Mouse (Mus musculus) megakaryocyte progenitor cell, adult 5-6 weeks (primary cell): ENCODE measurements at regions not wholly inside any gene's neighbourhood (a gene's known extent, or its start where the extent isn't known, plus 50 kb on each side); places are given as distances from the start of the nearest gene placed in this dataset.

Experiments used
- ATAC-seq: replicated peaks from 2 replicates; pipeline ENCODE4 v1.8.0; 2016; ENCODE audit warnings: mild to moderate bottlenecking, moderate TSS enrichment, inconsistent platforms; ENCODE audit not compliant: poor library complexity

DNA sequence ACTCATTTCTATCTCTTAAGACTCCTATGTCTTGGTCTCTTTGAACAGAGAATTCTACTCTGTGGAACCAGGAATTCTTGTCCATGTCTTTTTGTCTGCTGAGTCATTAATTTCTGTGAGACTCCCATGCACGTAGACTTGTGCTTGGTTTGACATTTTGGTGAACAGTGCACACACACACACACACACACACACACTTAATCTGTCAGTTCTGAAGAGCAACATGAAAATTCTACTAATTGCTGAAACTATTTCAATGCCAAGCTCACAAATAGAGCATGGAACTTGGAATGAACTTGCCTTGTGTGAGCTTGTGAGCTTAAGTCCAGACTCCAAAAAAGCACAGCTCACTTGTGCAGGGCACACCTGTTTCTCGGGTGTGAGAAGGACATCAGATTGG lies 301.1 kb downstream of the Ptprc start:
- ATAC-seq, result no peak

DNA sequence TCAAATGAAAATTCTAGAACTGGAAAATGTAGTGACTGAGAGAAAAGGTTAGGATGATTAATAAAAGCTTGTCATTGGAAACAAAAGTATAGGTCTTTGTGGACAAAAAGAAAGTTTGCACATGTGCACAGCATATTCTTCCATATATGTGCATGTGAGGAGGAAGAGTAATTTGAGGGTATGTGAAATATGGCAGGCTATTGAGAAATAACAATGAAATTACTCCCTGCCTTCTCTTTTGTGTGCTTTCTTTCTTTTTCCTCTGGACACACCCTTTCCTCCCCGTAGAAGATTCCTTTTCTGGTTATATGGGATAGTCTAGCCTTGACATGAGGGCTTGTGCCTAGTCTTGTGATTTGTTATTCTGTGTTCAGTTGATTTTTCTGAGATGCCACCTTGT lies 301.9 kb downstream of the Ptprc start:
- 0 out of 2 replicates have a peak, but pooled peaks have one; percentile 29 for ATAC-seq

DNA sequence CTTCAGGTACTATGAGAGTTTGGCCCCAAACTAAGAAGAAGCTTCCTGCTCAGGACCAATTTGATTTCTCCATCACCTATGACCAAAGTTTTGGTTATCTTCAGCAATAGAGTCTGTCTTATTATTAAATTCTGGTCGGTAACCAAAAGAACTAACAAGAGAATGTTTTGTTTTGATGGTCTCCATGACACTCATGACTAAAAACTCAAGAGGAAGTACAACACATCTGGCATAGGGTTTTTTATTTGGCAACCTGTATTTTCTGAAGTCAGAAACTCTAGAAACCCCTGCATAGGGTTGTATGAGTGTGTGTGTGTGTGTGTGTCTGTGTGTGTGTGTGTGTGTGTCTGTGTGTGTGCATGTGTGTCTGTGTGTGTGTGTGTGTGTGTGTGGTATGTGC lies 310.5 kb downstream of the Ptprc start:
- peak; percentile 37; the same call in 1 of the 2 replicates for ATAC-seq

DNA sequence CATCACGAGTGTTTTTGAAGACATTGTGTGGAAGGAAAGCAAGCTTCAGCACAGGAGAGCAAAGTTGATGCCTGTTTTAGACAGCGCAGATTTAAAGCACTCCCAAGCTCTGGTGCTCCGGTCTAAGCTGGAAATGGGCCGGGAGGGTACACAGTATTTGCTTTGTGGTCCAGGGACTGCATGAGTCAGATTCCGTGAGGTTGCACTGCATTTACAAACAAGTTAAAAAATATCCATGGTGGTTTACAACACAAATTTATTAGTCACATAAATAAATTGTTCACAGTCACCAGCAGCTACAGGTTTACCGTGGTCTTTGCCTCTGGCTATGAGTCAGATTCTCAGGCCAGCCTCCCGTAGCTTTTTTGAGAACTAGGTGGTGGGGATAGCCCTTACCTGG lies 312.0 kb downstream of the Ptprc start:
- ATAC-seq, result no peak

DNA sequence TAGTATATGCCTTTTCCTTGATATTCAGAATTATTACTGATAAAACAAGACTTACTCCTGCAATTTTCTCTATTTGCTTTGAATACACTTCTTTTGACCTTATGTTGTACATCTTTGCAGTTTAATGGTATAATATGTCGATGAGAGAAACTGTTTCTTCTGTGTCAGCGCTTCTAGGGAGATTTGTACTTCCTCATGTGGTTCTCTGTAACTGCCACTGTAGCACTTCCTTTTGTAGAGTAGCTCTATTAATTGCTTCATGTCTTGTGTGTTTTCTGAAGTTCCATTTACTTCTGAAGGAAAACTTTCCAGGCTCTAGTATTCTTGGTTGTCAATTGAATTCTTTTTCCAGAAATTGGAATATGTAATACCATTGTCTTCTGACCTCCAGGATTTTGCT lies 323.2 kb downstream of the Ptprc start:
- ATAC-seq, result peak; percentile 74

DNA sequence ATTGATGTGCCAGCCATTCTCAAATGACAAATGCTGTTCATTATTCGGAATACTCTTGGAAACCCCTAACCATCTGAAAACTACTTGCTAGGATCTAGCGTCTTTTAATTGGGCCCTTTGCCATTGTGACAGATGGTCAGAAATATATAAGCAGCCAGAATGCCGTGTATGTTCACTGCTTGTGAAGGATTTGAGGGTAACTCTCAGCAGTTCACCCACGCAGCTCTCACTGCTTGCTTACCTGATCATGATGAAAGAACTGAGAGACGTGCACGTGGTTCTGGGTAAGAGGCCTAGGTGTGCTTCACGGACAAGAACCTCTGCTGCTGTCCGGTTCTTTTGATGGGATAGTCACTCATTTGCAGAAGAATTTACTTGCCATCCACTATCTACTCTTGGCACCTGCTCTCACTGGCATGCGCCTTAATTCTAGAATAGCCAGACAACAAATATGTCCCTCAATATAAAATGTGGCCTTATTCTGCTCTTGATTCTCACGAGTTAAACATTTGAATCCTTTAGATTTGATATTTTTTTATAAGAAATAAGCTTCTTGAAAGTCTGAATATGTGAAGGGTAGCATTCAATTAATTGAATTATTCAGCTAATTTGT lies 328.1 kb downstream of the Ptprc start:
- ATAC-seq, result no peak

DNA sequence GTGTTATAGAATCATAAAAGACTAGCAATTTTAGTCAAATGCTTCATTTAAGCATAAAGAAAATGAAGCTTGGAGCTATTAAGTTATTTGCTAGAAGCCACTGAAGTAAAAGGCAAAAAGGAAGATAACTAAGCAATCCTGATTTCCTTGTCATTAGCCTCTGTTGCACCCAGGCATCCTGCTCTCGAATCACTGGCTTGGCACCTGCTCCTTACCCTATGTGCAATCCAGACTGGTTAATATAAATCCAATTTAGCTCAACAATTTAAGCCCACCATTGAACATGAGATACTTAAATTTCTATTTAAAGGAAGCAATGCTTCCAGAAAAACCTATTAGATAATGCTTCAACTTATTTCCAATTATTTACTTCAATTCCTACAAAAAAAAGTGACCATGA lies 328.7 kb downstream of the Ptprc start:
- no peak for ATAC-seq

DNA sequence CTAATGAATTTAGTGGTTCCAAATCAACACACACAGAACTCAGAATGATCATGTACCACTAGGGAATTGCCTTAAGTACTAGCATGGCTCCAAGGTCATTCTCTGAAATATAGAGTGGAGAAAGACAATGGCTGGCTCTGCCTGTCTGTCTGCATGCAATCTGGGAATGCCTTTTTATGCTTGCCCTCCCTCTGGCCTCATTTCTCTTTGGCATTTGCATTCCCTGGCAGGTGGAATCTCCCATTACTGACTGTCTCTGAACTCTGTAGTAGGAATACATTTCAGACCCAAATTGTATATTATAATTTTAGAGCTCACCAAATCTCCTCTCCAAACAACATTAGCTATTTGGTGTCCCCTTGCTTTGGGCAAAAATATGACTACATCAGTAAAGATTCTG lies 335.0 kb downstream of the Ptprc start:
- no peak for ATAC-seq

DNA sequence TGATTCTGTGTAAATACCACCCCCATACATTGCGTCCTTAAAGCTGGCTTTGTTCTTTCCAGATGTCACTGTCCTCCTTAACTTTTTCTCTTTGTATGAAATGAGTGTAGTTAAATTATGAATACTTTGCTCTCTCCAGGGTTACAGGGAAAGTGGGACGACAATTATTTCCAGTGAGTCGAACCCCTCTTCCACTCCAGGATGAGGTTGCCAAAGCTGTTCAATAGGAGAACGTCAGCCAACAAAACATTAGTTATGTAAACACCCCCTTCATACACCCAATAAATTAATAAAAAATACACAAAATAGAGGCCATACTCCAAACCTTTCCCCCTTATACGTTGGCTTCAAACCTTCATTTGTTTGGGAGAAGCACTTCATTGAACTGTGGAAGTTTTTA lies 335.8 kb downstream of the Ptprc start:
- ATAC-seq, result no peak

DNA sequence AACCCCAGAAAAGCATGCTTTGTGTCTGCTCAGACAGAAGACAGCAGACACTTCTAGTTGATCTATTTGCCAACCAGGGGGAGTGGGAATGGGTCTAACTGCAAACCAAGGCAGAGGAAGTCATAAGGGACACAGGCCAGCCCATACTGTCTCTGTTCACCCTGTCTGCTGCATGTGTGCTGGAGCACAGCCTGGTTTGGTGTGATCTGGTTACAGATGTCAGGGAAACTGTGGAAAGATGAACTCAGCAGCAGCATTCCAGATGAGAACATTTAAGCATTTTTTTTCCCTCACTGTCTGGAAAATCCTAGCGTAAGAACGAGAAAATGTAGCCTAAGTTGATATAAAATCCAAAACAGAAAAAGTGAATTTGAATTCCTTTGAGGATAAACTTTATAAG lies 336.2 kb downstream of the Ptprc start:
- no peak for ATAC-seq

DNA sequence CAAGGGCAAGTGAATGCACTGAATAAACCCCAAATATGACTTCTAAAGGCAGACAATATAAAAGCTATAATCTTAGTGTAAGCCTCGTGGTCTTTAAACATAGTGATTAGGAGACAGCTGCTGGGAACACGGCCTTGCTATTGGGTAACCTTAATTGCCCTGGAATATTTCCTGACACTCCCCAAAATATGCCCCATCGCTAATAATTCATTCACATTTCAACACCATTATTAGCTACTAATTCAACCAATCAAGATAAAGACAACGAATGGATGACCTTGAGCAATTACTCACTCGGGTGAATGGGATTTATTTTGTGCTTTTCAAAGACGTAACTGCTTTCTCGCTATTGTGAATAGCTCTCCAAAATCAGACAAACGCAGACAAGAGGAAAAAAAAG lies 337.2 kb downstream of the Ptprc start:
- ATAC-seq, result no peak

DNA sequence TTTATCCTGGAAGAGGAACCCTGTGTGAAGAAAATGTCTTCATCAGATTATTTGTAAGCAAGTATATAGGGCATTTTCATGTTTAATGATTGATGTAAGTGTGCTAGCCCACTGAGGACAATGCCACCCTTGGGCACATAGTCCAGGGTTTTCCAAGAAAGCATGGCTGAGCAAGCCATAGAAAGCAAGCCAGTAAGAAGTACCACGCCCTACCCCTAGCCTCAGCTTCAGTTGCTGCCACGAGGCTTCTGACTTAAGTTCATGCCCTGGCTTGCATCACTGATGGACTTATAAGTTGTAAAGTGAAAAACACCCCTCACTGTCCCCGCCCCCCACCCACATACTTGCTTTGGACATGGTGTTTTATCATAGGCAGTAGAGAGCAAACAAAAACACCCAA lies 342.0 kb downstream of the Ptprc start:
- ATAC-seq, result no peak

DNA sequence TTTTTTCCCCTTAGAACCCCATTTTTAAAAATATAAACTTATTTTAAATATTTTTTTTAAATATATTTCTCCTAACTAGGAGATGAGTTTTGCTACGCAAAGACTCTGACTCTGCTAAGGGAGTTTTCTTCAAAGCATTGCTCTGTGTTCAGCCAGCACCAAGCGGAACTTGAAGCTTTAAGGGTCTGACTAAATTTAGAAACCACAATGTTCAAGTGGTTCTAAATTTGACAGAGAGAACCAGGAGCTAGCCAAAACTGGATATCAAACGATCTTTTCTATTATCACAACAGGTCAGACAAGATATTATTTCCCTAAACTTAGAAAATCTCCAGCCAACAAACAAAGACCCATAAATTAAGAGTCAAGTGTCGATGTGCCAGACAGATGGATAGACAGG lies 344.2 kb downstream of the Ptprc start:
- ATAC-seq, result peak; percentile 48

DNA sequence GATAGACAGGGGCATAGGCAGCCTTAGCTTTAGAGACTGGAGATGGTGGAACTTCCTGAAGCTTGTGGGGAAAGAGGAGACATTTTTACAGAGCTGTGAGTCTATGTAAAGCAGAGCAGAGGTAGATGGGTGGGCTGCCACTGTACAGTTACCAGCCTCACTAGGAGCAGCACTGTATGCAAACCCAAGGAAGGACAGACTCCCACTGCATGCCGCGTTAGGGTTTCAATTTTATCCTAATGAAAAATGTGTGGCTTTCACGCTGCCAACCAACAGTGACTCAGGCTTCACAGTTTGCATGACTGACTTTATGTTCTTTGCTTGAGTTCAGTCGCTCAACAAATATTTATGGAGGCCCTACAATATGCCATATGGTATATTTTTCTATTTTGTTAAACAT lies 348.1 kb downstream of the Ptprc start:
- ATAC-seq, result no peak

DNA sequence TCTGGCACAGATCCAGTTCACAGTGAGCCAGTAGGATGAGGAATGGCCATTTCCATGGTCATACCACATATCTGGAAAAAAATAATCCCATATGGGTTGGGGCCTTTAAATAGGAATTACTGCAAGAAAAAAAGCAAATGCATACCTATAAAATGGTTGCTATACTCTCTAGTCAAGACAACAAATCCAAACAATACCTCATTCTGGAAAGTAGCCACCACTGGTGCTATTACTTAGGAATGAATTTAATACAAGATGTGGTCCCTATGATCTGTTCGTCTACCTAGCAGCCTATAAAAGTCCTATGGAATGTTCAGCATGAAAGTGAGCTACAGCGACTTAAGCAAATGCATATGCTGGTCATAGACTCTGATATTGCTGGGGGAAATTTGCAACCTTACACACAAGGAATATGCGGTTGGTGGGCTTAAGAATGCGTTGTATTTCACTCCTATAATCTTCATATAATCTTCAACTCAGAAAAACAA lies 360.1 kb downstream of the Ptprc start:
- ATAC-seq, result no peak

DNA sequence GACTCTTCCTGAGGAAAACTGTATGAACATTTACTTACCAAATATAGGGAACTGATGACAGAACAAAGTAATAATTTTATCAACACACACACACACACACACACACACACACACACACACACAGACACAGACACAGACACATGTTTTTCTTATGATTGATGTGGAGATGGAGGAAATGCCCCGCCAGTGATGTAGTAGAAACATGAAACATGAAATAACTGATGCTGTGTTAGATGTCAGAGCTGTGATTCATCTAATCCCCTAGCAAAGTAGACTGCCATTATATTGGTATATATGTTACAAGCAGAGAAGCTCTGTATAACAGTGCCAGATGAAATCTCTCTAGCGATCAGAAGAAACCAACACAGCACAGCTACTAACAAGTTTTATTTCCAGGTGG lies 361.0 kb downstream of the Ptprc start:
- ATAC-seq, result no peak

DNA sequence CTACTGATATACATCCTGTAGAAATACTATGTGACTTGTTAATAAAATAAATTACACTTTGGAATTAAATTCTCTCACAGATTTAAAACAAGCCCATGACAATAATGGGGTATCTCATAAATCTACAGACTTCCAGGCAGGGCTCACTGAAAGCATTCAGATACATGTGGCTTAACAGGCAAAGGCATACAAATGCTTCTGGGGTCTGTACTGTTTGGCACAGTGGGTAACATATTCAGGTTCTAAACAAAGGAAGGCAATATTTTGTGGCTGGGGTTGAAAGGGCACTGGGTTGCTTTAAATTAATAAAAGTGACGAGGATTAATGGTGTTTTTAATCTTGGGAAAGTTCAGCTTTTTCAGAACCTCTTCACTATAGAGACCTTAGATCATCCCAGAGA lies 361.8 kb downstream of the Ptprc start:
- no peak for ATAC-seq

DNA sequence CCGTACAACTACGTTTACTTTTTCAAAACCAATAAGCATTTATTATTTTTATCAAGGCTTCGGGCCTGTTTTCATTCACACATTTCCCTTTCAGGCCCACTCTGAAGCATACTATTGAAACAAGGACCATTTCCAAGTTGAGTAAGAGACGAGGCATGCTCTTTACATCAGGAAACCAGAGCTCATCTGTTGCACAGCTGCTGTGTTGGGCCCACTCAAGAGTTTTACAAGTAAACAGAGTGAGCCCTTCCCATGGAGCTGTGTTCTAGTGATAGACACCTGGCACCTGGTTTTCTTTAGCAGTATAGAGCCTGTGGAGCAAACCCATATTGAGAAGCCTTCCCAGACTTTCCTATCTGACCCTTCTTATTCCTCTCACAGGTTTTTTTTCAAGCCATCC lies 363.5 kb downstream of the Ptprc start:
- no peak for ATAC-seq

DNA sequence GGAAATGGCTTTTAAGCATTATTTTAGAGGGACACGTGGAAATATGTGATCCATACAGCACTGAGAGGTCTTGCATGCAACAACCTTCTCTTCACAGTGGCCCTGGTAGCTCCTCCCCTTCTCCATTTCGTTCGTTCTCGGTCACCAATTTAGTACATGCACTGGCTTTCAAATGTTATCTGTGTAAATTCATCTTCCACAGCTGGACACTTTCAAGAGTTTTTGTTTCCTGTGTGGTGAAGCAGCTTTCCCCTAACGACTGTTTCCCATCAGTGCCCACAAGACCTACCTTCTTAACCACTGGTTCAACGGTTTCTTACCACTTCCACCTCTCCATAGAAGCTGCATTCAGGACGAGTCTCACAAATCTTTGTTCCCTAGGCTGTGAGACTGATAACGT lies 368.8 kb downstream of the Ptprc start:
- ATAC-seq, result peak; percentile 93

DNA sequence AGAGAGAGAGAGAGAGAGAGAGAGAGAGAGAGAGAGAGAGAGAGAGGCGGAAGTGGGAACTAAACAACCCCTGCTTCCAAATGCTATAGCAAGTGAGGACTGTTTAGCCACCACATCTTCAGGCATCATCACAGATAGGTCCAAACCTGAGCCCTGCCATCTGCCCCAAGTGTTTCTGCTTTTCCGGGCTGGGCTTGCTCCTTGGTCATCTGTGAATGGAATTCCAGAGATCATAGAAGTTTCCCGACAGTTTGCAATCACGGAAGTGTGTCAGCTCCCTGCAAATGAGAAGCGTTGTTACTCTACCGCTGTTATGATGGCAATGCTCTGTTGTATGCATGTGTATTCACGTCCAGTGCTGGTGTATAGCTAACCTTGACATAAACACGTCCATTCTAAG lies 369.3 kb downstream of the Ptprc start:
- peak; percentile 26 for ATAC-seq

DNA sequence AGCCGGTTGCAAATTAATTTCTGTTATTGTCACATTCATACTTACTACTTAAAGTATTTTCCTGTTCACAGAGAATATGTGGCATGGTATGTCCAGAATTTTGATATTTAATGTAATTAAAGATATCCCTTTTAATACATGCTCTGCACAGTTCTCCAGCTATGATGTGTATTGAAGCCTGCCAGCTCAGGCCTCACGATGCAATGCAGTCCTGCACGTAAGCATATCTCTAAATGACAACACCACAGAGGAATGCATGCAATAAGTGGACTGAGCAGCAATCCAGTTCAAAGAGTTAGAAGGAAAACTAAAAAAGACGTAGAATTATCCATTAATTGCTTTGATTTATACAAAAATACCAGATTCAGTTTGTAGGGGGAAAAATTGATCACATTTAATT lies 373.4 kb downstream of the Ptprc start:
- ATAC-seq, result no peak

DNA sequence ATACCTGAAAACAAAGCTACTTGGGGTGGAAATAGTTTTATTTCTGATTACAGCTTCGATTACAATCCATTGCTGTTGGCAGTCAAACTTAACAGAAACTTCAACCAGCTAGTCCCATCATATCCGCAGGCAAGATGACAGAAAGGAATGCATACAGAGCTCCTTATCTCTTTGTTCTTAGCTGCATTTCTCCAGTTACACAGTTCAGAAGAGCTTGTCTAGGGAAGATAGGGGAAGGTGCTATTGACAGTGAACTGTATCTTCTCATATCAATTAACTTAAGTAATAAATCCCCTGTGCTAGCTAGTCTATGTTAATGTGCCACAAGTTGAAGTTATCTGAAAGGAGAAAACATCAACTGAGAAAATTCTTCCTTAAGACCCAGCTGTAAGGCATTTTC lies 374.8 kb downstream of the Ptprc start:
- peak; percentile 50 for ATAC-seq

DNA sequence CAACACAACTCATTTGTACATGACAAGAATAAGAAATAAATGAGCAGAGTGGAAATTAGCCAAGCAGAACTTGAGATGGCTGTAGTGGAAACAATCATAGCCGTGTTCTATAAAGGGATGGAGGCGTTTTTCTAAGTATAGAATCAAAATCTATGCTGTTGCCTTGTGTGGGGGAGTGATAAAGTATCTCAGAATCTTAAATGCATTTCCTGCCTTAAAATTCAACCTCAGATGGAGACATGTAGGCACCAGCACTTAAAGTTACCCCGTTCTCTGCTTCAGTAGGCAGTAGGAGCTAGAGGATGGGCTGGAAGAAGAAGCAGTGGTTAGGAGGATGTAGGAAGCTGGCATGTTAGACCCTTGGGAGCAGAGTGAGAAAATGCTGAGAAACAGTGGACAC lies 386.7 kb downstream of the Ptprc start:
- no peak for ATAC-seq

DNA sequence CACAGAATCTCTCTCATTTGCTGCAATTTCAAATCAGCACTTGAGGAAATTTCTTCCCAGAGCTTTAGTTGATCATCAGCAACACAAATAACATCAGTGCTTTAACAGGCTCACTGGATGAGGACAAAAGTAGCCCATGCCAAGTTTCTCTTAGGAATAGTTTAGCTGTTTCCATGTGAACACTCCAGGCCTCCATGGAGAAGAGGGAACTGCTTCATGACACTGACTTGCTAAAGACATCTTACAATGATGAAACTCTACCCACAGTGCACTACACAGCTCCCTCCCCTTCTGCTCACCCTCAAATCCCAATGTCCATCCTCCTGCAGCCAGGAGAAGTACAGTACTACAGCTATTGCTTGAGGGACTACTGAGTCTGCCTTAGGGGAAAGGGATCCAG lies 388.9 kb downstream of the Ptprc start:
- no peak for ATAC-seq
